Mouse (Mus musculus): ENCODE results near the gene Ctsg. TPM values are rescaled to one million over a fixed set of nuclear protein-coding genes. Genes with fewer than 3 reads are reported as not detected.
"Not testable (repeated sequence)": the region's sequence is repeated elsewhere in the genome, so short reads cannot be mapped to it uniquely, and the experiment has no call there.

Ctsg gene
- not detected for polyA plus RNA-seq (2017; shearing (Covaris generic))

GRCm38 (mm10) chr14:56102386-56102785, at the start of gene Ctsg:
TSS of gene Ctsg (minus strand) at chr14:56102574.
- no peak for ATAC-seq

DNA sequence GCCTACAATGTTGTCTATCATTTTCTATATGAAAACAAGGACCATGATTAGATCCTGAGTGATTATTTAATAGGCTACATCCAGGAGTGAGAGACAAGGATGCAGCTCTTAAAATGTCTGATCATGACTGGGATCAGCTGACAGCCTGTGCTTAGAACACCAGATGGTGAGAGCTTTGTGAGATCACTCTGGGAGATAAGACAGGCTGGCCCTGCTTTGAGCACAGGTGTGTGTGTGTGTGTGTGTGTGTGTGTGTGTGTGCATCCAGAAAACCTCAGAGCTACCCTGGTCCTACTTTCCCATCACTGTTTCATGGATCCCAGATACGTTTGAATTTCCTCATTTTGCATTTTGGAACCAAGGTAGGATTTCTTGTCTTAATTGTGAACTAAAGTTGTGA, 31.3 kb upstream of the Ctsg start:
- not testable (repeated sequence) for ATAC-seq

DNA sequence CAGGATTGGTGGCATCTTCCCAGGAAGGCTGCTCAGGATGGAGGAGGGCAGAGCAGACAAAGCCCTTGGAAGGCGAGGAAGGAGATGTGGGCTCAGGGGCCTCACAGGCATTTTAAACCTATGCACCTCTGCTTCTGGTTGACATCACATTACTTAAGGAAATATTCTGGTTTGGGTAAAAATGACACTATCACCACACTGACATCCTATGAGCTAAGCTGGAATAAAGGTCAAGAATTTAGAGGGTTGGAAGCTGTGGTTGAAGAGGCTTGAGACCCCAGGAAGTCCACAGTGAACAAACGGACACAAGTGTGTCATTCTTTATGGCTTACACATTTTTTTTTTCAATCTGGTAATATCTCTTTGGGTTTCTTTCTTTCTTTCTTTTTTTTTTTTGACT, 30.1 kb upstream of the Ctsg start, which contains the start of gene Gzmd:
Gene Gzmd, minus strand, starts transcription at position 101 of the 400 bp plus-strand sequence.
- ATAC-seq = not testable (repeated sequence)

DNA sequence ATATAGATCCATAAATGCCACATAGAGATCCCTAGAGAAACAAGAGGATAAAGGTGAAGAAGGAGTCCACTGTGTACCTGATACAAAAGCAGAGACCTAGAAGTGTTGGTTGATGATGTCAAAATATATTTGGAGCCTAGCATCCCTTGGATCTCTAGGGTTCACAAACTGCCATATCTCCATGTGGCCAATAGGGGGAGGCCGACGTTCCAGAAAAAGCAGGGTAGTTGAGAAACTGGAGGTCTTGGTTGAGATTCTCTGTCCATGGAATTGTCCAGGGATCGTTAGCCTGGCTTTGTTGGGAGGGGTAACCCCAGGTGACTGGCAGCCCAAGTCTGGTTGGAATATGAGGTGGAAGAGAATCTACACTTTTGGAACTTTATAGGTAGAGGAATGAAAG, 26.0 kb upstream of the Ctsg start:
- no peak for ATAC-seq

DNA sequence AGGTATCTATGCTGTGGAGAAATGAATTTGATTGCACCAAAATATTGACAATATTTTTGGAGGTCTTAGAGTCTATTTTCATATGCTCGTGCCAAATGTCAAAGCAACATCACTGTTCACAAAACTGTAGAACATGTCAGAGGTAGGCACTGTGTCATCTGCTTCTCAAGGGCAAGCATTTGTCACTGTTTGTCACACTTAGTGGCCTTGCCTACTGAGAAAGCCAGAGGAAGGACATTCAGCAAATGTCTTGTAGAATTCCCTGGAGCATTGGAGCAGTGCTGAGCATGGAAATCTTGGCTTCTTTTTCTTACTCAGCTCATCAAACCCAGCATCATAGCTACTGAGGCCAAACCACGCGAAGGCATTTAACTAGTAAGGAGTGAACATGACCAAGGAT, 21.1 kb upstream of the Ctsg start:
- no peak for ATAC-seq

- no peak for ATAC-seq
These were observed 18.2 kb upstream of the Ctsg start, which contains the start of gene Gzme for GRCm38 (mm10) chr14:56120525-56120924. TSS of gene Gzme (minus strand) at chr14:56120625.

DNA sequence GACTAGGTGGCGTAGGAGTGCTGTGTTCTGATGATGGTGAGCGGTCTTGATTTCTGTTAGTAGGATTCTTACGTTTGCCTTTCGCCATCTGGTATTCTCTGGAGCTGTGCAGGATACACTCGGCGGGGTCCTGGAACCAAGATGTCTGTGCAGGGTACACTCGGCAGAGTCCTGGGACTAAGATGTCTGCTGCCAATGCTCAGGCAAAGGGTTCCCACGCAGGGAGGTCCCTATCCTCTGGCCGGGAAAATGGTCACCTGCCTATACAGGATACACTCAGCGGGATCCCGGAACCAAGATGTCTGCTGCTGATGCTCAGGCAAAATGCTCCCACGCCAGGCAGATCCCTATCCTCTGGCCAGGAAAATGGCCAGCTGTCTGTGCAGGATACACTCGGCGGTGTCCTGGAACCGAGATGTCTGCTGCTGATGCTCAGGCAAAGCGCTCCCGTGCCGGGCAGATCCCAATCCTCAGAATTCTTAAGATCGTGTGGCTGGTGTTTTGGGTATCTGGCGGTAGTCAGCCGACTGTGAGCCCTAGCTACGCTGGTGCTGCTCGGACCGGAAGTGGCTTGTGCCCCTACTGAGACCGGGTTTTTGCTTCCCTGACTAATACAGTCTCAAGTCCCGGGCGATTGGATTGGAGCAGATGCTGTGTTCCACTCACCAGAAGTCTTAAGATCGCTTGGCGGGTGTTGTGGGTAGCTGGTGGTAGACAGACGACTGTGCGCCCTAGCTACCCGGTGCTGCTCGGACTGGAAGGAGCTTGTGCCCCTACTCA, 13.3 kb upstream of the Ctsg start:
- ATAC-seq = not testable (repeated sequence)

- no peak for ATAC-seq
These were observed 3.2 kb upstream of the Ctsg start for GRCm38 (mm10) chr14:56105447-56106180.

GRCm38 (mm10) chr14:56105016-56105415, 2.6 kb upstream of the Ctsg start:
- no peak for ATAC-seq

DNA sequence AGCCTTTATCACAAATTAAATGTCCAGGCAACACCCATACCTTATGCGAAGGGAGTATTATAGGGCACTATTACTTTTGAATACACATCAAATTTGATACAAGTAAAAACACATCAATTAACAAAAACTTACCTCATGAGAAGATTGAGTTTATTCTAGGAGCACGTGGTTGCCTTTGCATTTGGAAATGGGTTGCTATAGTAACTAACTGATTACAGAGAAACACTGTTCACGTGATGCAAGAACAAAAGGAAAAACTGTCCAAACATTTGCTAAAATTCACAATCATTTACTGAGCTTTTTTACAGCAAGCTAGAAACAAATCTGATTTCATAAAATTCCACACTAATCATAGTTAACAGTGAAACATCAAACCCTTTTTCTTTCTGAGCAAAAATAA, 1.1 kb upstream of the Ctsg start:
- ATAC-seq = no peak

GRCm38 (mm10) chr14:56098940-56099339, 3.4 kb downstream of the Ctsg start:
- no peak for ATAC-seq

- ATAC-seq = no peak
These were observed 4.8 kb downstream of the Ctsg start for GRCm38 (mm10) chr14:56097597-56097996.

- ATAC-seq = no peak
These were observed 9.0 kb downstream of the Ctsg start for GRCm38 (mm10) chr14:56093353-56093752.

GRCm38 (mm10) chr14:56086711-56087110, 15.7 kb downstream of the Ctsg start:
- no peak for ATAC-seq

GRCm38 (mm10) chr14:56085167-56085566, 17.2 kb downstream of the Ctsg start, which contains the start of gene Mcpt8:
TSS of gene Mcpt8 (minus strand) at chr14:56085273.
- ATAC-seq = no peak

GRCm38 (mm10) chr14:56082016-56082415, 20.4 kb downstream of the Ctsg start:
- ATAC-seq = no peak

- ATAC-seq = not testable (repeated sequence)
These were observed 40.2 kb downstream of the Ctsg start, which contains the start of gene Mcpt4 for GRCm38 (mm10) chr14:56062213-56062612. TSS of gene Mcpt4 (minus strand) at chr14:56062313.

DNA sequence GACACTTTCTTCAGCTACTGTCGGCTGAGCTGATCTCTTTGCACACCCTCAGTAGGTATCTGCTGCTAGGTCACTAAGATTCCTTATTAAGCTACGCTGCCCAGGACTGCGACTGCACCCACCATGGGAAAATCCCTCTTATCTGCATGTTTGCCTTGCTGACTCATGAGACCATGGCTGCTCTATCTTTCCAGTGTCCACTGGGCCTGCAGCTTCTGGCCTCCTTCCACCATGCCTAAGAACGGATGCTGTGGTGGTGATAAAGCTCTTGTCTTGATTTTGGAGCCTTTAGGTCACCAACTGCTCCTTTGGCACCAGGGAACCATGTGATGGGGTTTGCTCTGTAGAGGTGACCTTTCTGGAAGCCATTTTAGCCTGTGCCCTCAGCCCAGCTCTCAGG, 44.7 kb downstream of the Ctsg start:
- no peak for ATAC-seq

DNA sequence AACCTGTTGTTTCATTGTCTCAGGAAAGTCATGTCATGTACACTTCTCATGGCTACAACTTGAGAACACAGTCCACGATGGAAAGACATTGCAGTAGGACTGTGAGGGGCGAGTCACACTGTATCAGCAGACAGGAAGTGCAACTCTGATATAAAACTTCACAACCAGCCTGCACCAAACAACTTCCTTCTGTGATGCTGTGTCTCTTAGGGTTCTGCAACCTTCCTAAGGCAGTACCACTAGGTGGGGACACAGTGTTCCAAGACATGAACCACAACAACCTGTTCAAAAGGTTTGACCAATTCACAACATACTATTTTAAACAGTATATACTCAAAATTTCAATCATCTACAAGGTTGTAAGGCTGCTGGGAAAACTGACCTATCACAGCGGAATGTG, 47.0 kb downstream of the Ctsg start:
- ATAC-seq = no peak

Data from CD4-positive, CD25-positive, alpha-beta regulatory T cell, adult 4 months (primary cell).